Mouse (Mus musculus): ENCODE results near the gene Ntpcr.

Ntpcr gene

GRCm38 (mm10) chr8:125718914-125719313 lies 10.8 kb upstream of the Ntpcr start:
- in situ Hi-C loops (cut with MboI; ENCODE audit: low pct_unique_long_range_greater_than_20kb in 1 of 2, low sequenced_read_pairs in 2 of 2, unreplicated experiment in 1 of 2) = loop anchor here in 1 of 2 experiments (25.0 kb wide), 1 partner anchor 532 kb away; no protein-coding TSS in a partner anchor

- in situ Hi-C loops (cut with MboI; ENCODE audit: low pct_unique_long_range_greater_than_20kb in 1 of 2, low sequenced_read_pairs in 2 of 2, unreplicated experiment in 1 of 2) = loop anchor here in 1 of 2 experiments (25.0 kb wide), 1 partner anchor 535 kb away; no protein-coding TSS in a partner anchor
Measured at GRCm38 (mm10) chr8:125722675-125723074, 7.1 kb upstream of the Ntpcr start.

GRCm38 (mm10) chr8:125723437-125723836 lies 6.3 kb upstream of the Ntpcr start:
- in situ Hi-C loops (cut with MboI; ENCODE audit: low pct_unique_long_range_greater_than_20kb in 1 of 2, low sequenced_read_pairs in 2 of 2, unreplicated experiment in 1 of 2) = loop anchor here in 1 of 2 experiments (25.0 kb wide), 1 partner anchor 536 kb away; no protein-coding TSS in a partner anchor

GRCm38 (mm10) chr8:125725037-125725820 lies 4.5 kb upstream of the Ntpcr start:
- in situ Hi-C loops (cut with MboI; ENCODE audit: low pct_unique_long_range_greater_than_20kb in 1 of 2, low sequenced_read_pairs in 2 of 2, unreplicated experiment in 1 of 2) = no loop called here

- in situ Hi-C loops (cut with MboI; ENCODE audit: low pct_unique_long_range_greater_than_20kb in 1 of 2, low sequenced_read_pairs in 2 of 2, unreplicated experiment in 1 of 2) = no loop called here
Measured at GRCm38 (mm10) chr8:125726143-125726542, 3.6 kb upstream of the Ntpcr start.

GRCm38 (mm10) chr8:125726986-125727385 lies 2.8 kb upstream of the Ntpcr start:
- in situ Hi-C loops (cut with MboI; ENCODE audit: low pct_unique_long_range_greater_than_20kb in 1 of 2, low sequenced_read_pairs in 2 of 2, unreplicated experiment in 1 of 2) = no loop called here

GRCm38 (mm10) chr8:125727797-125728196 lies 2.0 kb upstream of the Ntpcr start:
- in situ Hi-C loops (cut with MboI; ENCODE audit: low pct_unique_long_range_greater_than_20kb in 1 of 2, low sequenced_read_pairs in 2 of 2, unreplicated experiment in 1 of 2) = no loop called here

GRCm38 (mm10) chr8:125733964-125734956 lies 4.5 kb downstream of the Ntpcr start:
- in situ Hi-C loops (cut with MboI; ENCODE audit: low pct_unique_long_range_greater_than_20kb in 1 of 2, low sequenced_read_pairs in 2 of 2, unreplicated experiment in 1 of 2) = no loop called here

GRCm38 (mm10) chr8:125738956-125739355 lies 9.2 kb downstream of the Ntpcr start:
- in situ Hi-C loops (cut with MboI; ENCODE audit: low pct_unique_long_range_greater_than_20kb in 1 of 2, low sequenced_read_pairs in 2 of 2, unreplicated experiment in 1 of 2) = no loop called here

GRCm38 (mm10) chr8:125740655-125741054 lies 10.9 kb downstream of the Ntpcr start:
- in situ Hi-C loops (cut with MboI; ENCODE audit: low pct_unique_long_range_greater_than_20kb in 1 of 2, low sequenced_read_pairs in 2 of 2, unreplicated experiment in 1 of 2) = no loop called here

- in situ Hi-C loops (cut with MboI; ENCODE audit: low pct_unique_long_range_greater_than_20kb in 1 of 2, low sequenced_read_pairs in 2 of 2, unreplicated experiment in 1 of 2) = no loop called here
Measured at GRCm38 (mm10) chr8:125741377-125741776, 11.6 kb downstream of the Ntpcr start.

GRCm38 (mm10) chr8:125741855-125742254 lies 12.1 kb downstream of the Ntpcr start:
- in situ Hi-C loops (cut with MboI; ENCODE audit: low pct_unique_long_range_greater_than_20kb in 1 of 2, low sequenced_read_pairs in 2 of 2, unreplicated experiment in 1 of 2) = no loop called here

- in situ Hi-C loops (cut with MboI; ENCODE audit: low pct_unique_long_range_greater_than_20kb in 1 of 2, low sequenced_read_pairs in 2 of 2, unreplicated experiment in 1 of 2) = no loop called here
Measured at GRCm38 (mm10) chr8:125742406-125742805, 12.6 kb downstream of the Ntpcr start.

- in situ Hi-C loops (cut with MboI; ENCODE audit: low pct_unique_long_range_greater_than_20kb in 1 of 2, low sequenced_read_pairs in 2 of 2, unreplicated experiment in 1 of 2) = no loop called here
Measured at GRCm38 (mm10) chr8:125744914-125745576, 15.3 kb downstream of the Ntpcr start.

- in situ Hi-C loops (cut with MboI; ENCODE audit: low pct_unique_long_range_greater_than_20kb in 1 of 2, low sequenced_read_pairs in 2 of 2, unreplicated experiment in 1 of 2) = no loop called here
Measured at GRCm38 (mm10) chr8:125747390-125747789, 17.6 kb downstream of the Ntpcr start.

GRCm38 (mm10) chr8:125750846-125751245 lies 21.1 kb downstream of the Ntpcr start:
- in situ Hi-C loops (cut with MboI; ENCODE audit: low pct_unique_long_range_greater_than_20kb in 1 of 2, low sequenced_read_pairs in 2 of 2, unreplicated experiment in 1 of 2) = no loop called here

- in situ Hi-C loops (cut with MboI; ENCODE audit: low pct_unique_long_range_greater_than_20kb in 1 of 2, low sequenced_read_pairs in 2 of 2, unreplicated experiment in 1 of 2) = no loop called here
Measured at GRCm38 (mm10) chr8:125755896-125756295, 26.1 kb downstream of the Ntpcr start.

- in situ Hi-C loops (cut with MboI; ENCODE audit: low pct_unique_long_range_greater_than_20kb in 1 of 2, low sequenced_read_pairs in 2 of 2, unreplicated experiment in 1 of 2) = no loop called here
Measured at GRCm38 (mm10) chr8:125756391-125757105, 26.8 kb downstream of the Ntpcr start.
